Mouse (Mus musculus) liver, embryonic 16.5 days (tissue): ENCODE data around the gene Plscr1. TPM values are rescaled to one million over a fixed set of nuclear protein-coding genes. Genes with fewer than 3 reads are reported as not detected.

ENCODE experiments used
- ATAC-seq: fragments of 200-750 bp; cut with Nextera tagmentation; 2 replicates; pipeline ENCODE4 v1.8.0; 2017; ENCODE audit warnings: low read depth, mild to moderate bottlenecking, moderate number of reproducible peaks, moderate library complexity
- H3K27ac ChIP-seq: fragments of 300-500 bp; sonication (generic); 2 replicates; pipeline ENCODE4 v1.5.1; 2014; ENCODE audit warnings: mild to moderate bottlenecking, low read length
- H3K27me3 ChIP-seq: fragments of 300-500 bp; sonication (generic); 2 replicates; pipeline ENCODE4 v1.6.1; 2014; ENCODE audit warnings: low read depth, low read length, mixed read lengths; ENCODE audit not compliant: control insufficient read depth, insufficient read depth
- H3K36me3 ChIP-seq: fragments of 300-500 bp; sonication (generic); 2 replicates; pipeline ENCODE4 v1.6.1; 2014; ENCODE audit warnings: mild to moderate bottlenecking; ENCODE audit not compliant: control insufficient read depth, insufficient read depth
- H3K4me1 ChIP-seq: fragments of 300-500 bp; sonication (generic); 2 replicates; pipeline ENCODE4 v1.6.1; 2014; ENCODE audit warnings: low read depth, low read length, mixed read lengths; ENCODE audit not compliant: control insufficient read depth
- H3K4me2 ChIP-seq: fragments of 300-500 bp; sonication (generic); 2 replicates; pipeline ENCODE4 v1.6.1; 2014; ENCODE audit warnings: low read depth, low read length, mixed read lengths
- H3K4me3 ChIP-seq: fragments of 300-500 bp; sonication (generic); 2 replicates; pipeline ENCODE4 v1.5.1; 2014; ENCODE audit warnings: low read depth, mild to moderate bottlenecking, low read length
- H3K9ac ChIP-seq: fragments of 300-500 bp; sonication (generic); 2 replicates; pipeline ENCODE4 v1.6.1; 2014; ENCODE audit warnings: low read depth, low read length
- H3K9me3 ChIP-seq: fragments of 300-500 bp; sonication (generic); replicated peaks from 2 replicates; pipeline ENCODE4 v1.6.1; 2016; ENCODE audit warnings: low read length; ENCODE audit not compliant: control insufficient read depth
- WGBS: fragments of 180-500 bp; shearing (Covaris S2); extraction: QIAGEN DNeasy Blood & Tissue Kit; methylation state at CpG from one replicate; pipeline ENCODE4 v1.1.7; 2014; ENCODE audit not compliant: insufficient replicate concordance; 5-methylcytosine and 5-hydroxymethylcytosine counted together
- polyA plus RNA-seq: library from polyadenylated mRNA; unstranded; fragments of >200 nt; fragmentation: Nextera tagmentation; extraction: Ambion mirVana; gene quantifications from 2 replicates; pipeline ENCODE4 v1.2.1, GENCODE M21; 2015

Gene Plscr1
- polyA plus RNA-seq, 1 experiment from 2014 or later = 25.4 TPM

DNA sequence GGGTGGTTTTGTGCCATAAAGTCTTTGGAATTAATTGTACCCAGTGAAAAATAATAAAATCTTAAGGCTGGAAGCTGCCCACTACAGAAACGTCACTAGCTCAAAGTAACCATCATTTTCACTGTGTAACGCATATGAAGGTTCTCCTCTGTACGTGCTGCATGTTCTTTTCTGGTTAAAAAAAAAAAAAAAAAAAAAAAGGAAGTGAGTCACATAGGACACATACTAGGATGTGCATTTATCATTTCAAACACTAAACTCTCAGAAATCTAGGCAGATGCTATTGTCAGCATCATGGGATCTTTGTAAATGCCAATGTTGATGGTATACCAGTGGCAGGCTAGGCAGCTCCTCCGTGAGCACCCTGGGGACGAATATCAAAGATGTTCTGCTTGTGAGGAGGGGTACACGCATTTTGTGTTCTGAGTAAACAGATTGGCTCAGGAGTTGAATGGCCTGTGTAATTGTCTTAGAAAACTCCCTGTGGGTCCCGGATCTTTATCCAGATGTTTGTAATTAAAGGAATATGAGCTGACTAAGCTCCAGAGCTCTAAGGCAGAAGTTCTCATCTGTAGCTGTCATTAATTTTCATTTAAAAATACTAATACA, 33.1 kb downstream of the Plscr1 start:
- 50% methylated on average over 7 of the region's 7 CpGs for WGBS
- H3K4me2 ChIP-seq = no peak overlapping the region
- H3K9me3 ChIP-seq = no peaks in the 10 kb centered on the region
- no peak overlapping the region for H3K9ac ChIP-seq
- no peak overlapping the region for H3K27ac ChIP-seq
- H3K4me1 ChIP-seq = no peaks in the 10 kb centered on the region
- no peaks in the 10 kb centered on the region for H3K36me3 ChIP-seq
- no peaks in the 10 kb centered on the region for H3K27me3 ChIP-seq
- no peak overlapping the region for H3K4me3 ChIP-seq
- ATAC-seq = no peak

DNA sequence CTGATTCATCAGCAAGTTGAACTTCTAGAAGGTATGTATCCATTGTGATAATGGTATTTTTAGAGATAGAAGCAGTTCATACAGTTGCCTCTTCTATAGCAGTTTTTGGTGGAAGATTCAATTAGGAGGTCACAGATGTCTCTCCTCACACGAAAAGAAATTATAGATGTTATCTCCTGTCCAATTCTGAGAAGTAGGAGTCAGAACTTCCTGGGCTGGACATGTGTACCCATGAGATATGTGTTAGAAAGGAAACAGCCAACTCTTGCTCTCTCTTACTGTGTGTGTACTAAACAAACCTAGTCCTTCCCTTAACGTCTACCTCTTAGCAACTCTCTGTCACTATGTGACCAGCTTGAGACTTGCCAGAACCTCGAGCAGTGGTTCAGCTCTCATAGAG, 40.1 kb downstream of the Plscr1 start:
- Histone ChIP-seq H3K27me3 (no peaks in the 10 kb centered on the region), H3K36me3 (no peaks in the 10 kb centered on the region), H3K9ac (no peak overlapping the region), H3K9me3 (no peaks in the 10 kb centered on the region), H3K4me2 (no peak overlapping the region), H3K4me3 (no peak overlapping the region), H3K27ac (no peak overlapping the region), H3K4me1 (no peaks in the 10 kb centered on the region)
- WGBS = 18% methylated on average over 3 of the region's 3 CpGs
- peak; percentile 55 for ATAC-seq

DNA sequence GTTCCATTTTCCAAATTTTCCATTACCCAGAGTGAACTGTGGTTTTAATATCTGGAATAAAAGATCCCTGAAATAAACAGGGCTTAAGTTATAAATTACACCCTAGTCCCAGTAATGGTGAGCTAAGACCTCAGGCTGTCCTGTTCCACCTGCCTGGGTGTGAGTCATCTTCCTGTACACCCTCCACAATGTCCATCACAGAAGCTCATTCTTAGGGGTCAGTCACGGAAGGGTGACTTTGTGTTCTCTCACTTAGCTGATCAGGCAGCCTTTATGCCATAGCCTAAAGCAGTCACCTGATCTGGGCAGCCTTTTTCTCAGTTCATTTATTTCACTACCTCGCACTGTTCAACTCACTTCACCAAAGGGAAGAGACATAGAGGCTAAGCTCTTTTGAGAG, 42.6 kb downstream of the Plscr1 start:
- no peaks in the 10 kb centered on the region for H3K36me3 ChIP-seq
- H3K27ac ChIP-seq = no peak overlapping the region
- H3K9ac ChIP-seq = no peak overlapping the region
- 55% methylated on average over 2 of the region's 2 CpGs for WGBS
- H3K4me3 ChIP-seq = no peak overlapping the region
- H3K4me1 ChIP-seq = no peaks in the 10 kb centered on the region
- no peak overlapping the region for H3K4me2 ChIP-seq
- no peak for ATAC-seq
- no peaks in the 10 kb centered on the region for H3K9me3 ChIP-seq
- no peaks in the 10 kb centered on the region for H3K27me3 ChIP-seq

DNA sequence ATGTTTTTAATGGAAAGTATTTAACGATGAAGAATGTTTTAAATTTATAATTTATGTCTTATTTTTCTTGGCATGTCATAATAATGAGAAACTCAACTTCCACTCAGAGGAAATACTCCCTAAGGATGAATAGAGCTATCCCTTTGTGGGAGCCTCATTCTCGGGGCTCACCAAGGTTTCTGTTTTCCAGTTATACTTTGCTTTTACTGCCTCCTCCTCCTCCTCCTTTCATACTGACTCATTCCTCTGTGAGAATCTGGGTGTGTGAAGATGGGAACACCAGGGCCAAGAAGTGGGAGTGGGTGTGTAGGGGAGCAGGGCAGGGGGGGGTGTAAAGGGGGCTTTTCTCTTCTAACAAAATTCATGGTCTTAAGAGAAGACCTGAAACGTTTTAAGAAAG, 43.4 kb downstream of the Plscr1 start:
- Histone ChIP-seq H3K27ac (no peak overlapping the region), H3K9me3 (no peaks in the 10 kb centered on the region), H3K27me3 (no peaks in the 10 kb centered on the region), H3K4me3 (no peak overlapping the region), H3K4me2 (no peak overlapping the region), H3K9ac (no peak overlapping the region), H3K4me1 (no peaks in the 10 kb centered on the region), H3K36me3 (no peaks in the 10 kb centered on the region)
- ATAC-seq = no peak
- WGBS = 55% methylated on average over 3 of the region's 3 CpGs

DNA sequence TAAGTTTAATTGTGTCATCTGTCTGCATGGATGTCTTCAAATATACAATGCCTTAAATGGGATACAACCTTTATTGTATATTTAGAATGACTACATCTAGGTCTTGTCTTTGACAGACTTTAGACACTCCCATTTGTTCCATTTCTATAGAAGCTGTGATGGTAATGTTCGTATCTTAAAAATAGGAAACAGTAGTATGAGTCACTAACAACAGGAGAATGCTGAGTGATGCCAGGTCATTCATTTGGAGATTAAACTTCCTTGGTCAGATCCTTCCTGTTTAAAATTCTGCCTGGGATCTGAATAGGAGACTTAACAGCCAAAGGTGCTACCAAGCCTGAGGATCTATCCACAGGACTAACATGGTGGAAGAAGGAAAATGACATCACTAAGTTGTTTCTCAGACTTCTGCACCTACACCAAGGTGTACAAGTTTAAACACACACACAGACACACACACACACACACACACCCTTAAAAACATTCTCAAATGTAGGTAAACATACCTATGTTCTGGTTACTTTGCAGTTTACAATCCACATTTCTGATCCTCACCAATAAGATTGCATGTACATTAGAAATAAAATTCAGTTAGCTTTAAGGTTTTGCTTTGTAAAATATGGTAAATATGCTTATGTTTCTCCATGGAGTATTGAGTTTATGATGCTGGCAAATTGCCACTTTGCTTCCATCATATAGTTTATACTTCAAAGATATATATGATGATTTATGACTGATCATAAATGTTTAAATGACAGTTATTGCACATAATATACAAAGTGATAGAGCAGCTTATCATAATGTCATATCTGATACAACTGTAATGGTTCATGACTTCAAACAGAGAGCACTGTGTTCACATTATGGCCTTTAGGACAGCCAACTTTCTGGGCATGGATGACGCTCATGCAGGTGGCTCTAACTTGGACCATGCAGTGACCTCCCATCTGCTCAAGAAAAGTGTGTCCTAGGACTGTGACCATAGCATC, 44.3 kb downstream of the Plscr1 start:
- H3K9me3 ChIP-seq = no peaks in the 10 kb centered on the region
- ATAC-seq = no peak
- H3K36me3 ChIP-seq = no peaks in the 10 kb centered on the region
- H3K4me2 ChIP-seq = no peak overlapping the region
- H3K4me1 ChIP-seq = no peaks in the 10 kb centered on the region
- no peak overlapping the region for H3K4me3 ChIP-seq
- no peaks in the 10 kb centered on the region for H3K27me3 ChIP-seq
- H3K27ac ChIP-seq = no peak overlapping the region
- no peak overlapping the region for H3K9ac ChIP-seq
- 66% methylated on average over 2 of the region's 2 CpGs for WGBS

DNA sequence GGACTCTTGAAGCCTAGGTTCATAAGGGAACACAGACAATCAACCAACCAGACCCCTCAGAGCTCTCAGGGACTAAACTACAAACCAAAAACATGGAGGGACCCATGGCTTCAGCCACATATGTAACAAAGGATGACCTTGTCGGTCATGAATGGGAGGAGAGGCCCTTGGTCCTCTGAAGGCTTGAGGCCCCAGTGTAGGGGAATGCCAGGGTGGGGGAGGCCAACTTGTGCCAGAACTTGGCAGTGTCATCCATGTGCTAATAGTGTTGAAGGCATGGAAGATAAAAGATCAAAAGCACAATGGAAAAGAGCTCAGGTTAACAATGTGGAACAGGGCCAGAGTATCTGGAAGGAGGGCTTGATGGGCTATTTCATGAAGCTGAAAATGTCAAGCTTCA, 48.7 kb downstream of the Plscr1 start:
- Histone ChIP-seq H3K4me1 (no peaks in the 10 kb centered on the region), H3K4me2 (no peak overlapping the region), H3K9me3 (no peaks in the 10 kb centered on the region), H3K4me3 (no peak overlapping the region), H3K36me3 (no peaks in the 10 kb centered on the region), H3K9ac (no peak overlapping the region), H3K27ac (no peak overlapping the region), H3K27me3 (no peaks in the 10 kb centered on the region)
- 72% methylated on average over 1 of the region's 1 CpGs for WGBS
- no peak for ATAC-seq

DNA sequence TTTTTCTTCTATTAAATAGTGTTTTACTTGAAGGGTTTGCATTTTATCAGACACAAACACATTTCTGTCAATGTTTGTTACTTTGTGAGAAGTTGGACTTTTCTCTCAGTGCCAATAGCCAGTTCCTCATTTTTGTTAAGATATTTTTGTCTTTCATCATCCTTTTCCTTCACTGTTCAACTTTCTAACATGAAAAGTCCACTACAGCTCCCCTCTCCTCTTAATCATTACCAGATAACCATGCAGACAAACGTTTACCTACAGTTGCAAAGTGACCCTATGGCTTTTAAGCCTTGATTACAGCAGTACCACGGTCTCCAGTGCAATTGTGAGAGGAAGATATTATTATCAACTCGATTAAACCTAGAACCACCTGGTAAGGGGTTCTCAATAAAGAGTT, 51.7 kb downstream of the Plscr1 start:
- Histone ChIP-seq H3K4me1 (no peaks in the 10 kb centered on the region), H3K4me3 (no peak overlapping the region), H3K36me3 (no peaks in the 10 kb centered on the region), H3K27me3 (no peaks in the 10 kb centered on the region), H3K9ac (no peak overlapping the region), H3K9me3 (no peaks in the 10 kb centered on the region), H3K27ac (no peak overlapping the region), H3K4me2 (no peak overlapping the region)
- no peak for ATAC-seq
- WGBS = 20% methylated on average over 3 of the region's 3 CpGs

DNA sequence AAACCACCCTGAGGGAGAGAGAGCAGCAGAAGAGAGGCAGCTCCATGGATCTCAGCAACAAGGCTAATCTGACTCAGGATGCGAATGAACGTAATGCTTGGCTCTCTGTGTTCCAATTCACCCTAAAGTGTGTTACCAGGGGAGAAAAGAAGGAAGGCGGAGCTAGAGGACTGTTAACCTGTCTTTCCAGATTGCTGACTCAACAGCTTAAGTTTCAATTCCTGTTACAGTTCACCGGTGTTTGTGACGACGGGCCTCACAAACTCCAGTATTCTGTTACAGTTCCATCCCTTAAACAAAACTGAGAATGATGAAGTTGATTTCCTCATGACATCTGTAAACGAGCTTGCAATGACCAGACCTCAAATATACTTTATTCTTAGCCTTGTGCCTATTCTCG, 55.5 kb downstream of the Plscr1 start:
- no peak overlapping the region for H3K4me3 ChIP-seq
- no peak overlapping the region for H3K9ac ChIP-seq
- H3K36me3 ChIP-seq = no peaks in the 10 kb centered on the region
- no peaks in the 10 kb centered on the region for H3K27me3 ChIP-seq
- WGBS = 65% methylated on average over 8 of the region's 8 CpGs
- no peak for ATAC-seq
- H3K4me1 ChIP-seq = no peaks in the 10 kb centered on the region
- H3K27ac ChIP-seq = no peak overlapping the region
- H3K9me3 ChIP-seq = no peaks in the 10 kb centered on the region
- H3K4me2 ChIP-seq = no peak overlapping the region

DNA sequence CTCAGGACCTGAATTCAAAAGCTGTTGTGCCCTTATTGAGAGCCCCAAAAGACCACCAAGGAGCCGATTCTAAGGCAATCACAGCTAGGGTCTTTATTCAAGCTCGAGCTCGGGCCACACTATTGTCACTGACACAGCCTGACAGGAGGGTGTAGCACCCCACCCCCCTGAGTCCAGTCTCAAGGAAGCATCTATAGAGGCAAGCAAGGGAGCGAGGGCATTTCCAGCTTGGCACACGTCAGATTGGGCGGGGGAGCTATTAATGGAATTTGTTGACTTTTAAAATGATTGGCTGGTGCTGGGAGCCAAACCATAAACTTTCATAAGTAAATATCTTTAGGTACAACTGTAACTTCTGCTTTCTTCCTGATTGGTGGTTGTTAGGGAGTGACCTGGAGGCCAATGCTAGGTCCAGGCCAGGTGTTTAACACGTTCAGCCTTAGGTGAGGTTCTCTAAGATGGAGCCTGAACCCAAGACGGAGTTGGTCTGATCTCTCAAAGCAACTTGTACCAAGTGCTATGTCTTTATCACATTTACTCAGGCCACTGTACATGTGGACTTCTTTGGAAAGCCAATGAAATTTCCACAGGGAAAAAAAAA, 56.2 kb downstream of the Plscr1 start:
- no peak overlapping the region for H3K4me3 ChIP-seq
- ATAC-seq = no peak
- no peaks in the 10 kb centered on the region for H3K4me1 ChIP-seq
- H3K27me3 ChIP-seq = no peaks in the 10 kb centered on the region
- H3K9ac ChIP-seq = no peak overlapping the region
- H3K27ac ChIP-seq = no peak overlapping the region
- H3K4me2 ChIP-seq = no peak overlapping the region
- H3K9me3 ChIP-seq = no peaks in the 10 kb centered on the region
- WGBS = 72% methylated on average over 8 of the region's 8 CpGs
- no peaks in the 10 kb centered on the region for H3K36me3 ChIP-seq
